Mouse (Mus musculus) frontal cortex, postnatal 10 days (tissue): ENCODE results near the gene Ltbr.
"Not testable (repeated sequence)": the region's sequence is repeated elsewhere in the genome, so short reads cannot be mapped to it uniquely, and the experiment has no call there.

ENCODE experiments used
- DNase-seq, 2 experiments: peaks; one replicate each; pipeline ENCODE4 v3.0.0; 2022; ENCODE audit warnings: low spot score in 2 of 2, mixed read lengths in 1 of 2

Gene Ltbr

GRCm38 (mm10) chr6:125272228-125272785 is 41.4 kb downstream of the Ltbr start:
- no peak for DNase-seq

- peak; percentile 78 to 85 for DNase-seq
Observed at GRCm38 (mm10) chr6:125271455-125272227, 42.0 kb downstream of the Ltbr start.

GRCm38 (mm10) chr6:125268799-125269198 is 44.9 kb downstream of the Ltbr start:
- no peak for DNase-seq

GRCm38 (mm10) chr6:125267469-125267868 is 46.2 kb downstream of the Ltbr start:
- no peak for DNase-seq

GRCm38 (mm10) chr6:125266600-125266999 is 47.1 kb downstream of the Ltbr start:
- not testable (repeated sequence) for DNase-seq

- DNase-seq: no peak
Observed at GRCm38 (mm10) chr6:125266091-125266490, 47.6 kb downstream of the Ltbr start.

GRCm38 (mm10) chr6:125265239-125265638 is 48.4 kb downstream of the Ltbr start:
- DNase-seq: peak in 1 of 2 experiments; percentile 16

- DNase-seq: no peak
Observed at GRCm38 (mm10) chr6:125264219-125264618, 49.5 kb downstream of the Ltbr start.

GRCm38 (mm10) chr6:125260006-125260555 is 53.6 kb downstream of the Ltbr start:
- no peak for DNase-seq
